In the genomic region with DNA sequence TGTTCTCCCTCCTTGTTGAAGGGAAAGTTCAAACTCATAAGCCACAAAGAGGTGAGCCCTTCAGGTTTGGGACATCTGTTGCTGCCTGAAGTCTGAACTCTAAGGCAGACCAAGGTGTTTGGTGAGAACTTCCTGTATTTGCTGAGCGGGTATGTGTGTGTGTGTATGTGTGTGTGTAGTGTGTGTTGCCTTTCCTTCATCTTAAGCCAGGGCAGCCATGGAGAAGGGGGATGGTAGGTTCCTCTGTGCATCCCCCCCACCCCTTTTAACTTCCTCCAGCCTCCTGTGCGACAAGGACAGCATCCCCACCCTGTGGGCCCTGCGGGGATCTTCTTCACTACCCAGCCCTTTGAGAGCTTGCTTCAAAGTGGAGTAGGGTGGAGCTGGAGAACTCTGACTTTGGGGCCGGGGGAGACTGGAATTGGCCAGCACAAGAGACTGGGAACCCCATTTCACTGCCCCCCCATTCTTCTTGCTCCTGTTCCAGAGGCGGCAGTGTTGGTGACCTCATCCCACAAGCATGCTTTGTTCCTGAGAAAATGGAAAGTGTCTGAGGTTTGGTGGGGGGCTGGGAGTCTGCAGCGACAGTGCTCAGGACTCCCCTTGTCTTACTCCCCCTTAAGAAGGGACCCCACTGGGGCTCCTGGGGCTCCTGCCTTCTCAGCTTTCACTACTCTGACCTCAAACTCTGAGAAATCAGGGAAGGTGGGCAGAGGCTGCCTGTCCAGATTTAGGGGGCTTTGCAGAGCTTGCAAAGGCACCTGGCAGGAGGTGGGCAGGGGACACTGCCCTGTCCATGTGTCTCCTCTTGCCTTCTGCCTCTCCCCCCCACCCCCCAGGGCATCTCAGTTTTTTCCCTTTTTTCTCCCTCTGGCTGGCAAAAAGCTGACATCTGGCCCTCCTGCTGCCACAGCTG, we compare ENCODE assay signal across 1 mouse cellular context.
TF ChIP-seq lines count a peak whose summit lies in the region.

No protein-coding gene starts in this region.

TF ChIP-seq in MEL, 35 proteins besides CTCF, POLR2A, EP300 and RAD21:
- TF ChIP-seq MYB (IDR thresholded peaks at IDR 0.05; ENCODE audit: low read depth, low read length) (no peak), ELF1 (IDR thresholded peaks at IDR 0.05; ENCODE audit: low read depth, low read length) (peak; percentile 47; the same call in 1 of the 2 replicates)
